Mouse (Mus musculus): Measurements from ENCODE around the gene Parp14.

DNA sequence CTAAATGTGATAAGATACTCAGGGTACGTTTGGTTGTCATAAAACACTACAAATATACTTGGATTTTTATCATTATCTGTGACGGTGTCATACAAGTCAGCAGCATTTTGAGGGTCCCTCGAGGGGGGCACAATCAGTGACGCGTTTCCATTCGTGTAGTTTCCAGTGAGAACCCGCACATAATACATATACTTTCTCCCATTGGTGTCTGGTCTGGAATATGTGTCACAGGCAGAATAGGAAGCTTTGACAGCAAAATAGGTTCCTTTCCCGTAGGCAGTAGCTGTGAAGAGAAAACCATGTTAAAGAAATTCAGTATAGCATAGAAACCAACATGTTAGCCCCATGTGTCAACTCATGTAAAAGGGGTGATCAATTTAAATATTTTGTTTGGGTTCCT lies 36.7 kb downstream of the Parp14 start:
- TF ChIP-seq MYOD1 (IDR thresholded peaks at IDR 0.05; ENCODE audit: control insufficient read depth, insufficient read length, low read depth) (no peak), CEBPB (IDR thresholded peaks at IDR 0.05; ENCODE audit: low read depth) (no peak), USF1 (IDR thresholded peaks at IDR 0.05; ENCODE audit: low read depth) (no peak), CTCF (IDR thresholded peaks at IDR 0.05; ENCODE audit: control insufficient read depth, insufficient read depth, insufficient read length) (no peak), MAX (IDR thresholded peaks at IDR 0.05) (no peak), MYOG (IDR thresholded peaks at IDR 0.05; ENCODE audit: control insufficient read depth, extremely low read depth, insufficient read length) (no peak), FOSL1 (IDR thresholded peaks at IDR 0.05; ENCODE audit: insufficient read depth, low read length, poor library complexity, severe bottlenecking) (no peak)

All from C2C12 (cell line).